Mouse (Mus musculus): ENCODE data around the gene Chmp4b. TPM values are rescaled to one million over a fixed set of nuclear protein-coding genes. Genes with fewer than 3 reads are reported as not detected.

The Chmp4b gene
- polyA plus RNA-seq, 1 experiment from 2014 or later = 22.1 TPM

- Histone ChIP-seq H3K27ac (ENCODE audit: low read length) (no peak overlapping the region), H3K4me2 (ENCODE audit: low read length) (no peak overlapping the region), H3K4me3 (ENCODE audit: low read depth, low read length) (no peak overlapping the region), H3K9ac (ENCODE audit: low read depth, low read length) (no peak overlapping the region), H3K4me1 (ENCODE audit: control insufficient read depth, insufficient read depth, low read length) (peaks cover 2% of the 10 kb centered on the region), H3K9me3 (replicated peaks; ENCODE audit: control insufficient read depth, low read length, poor library complexity, severe bottlenecking) (no peaks in the 10 kb centered on the region), H3K27me3 (ENCODE audit: control insufficient read depth, insufficient read depth, low read depth, low read length) (no peaks in the 10 kb centered on the region), H3K36me3 (ENCODE audit: control insufficient read depth, insufficient read depth, low read length) (no peaks in the 10 kb centered on the region)
- 58% methylated on average over 7 of the region's 7 CpGs for WGBS
- no peak for ATAC-seq
These were observed 83.9 kb downstream of the Chmp4b start for GRCm38 (mm10) chr2:154735416-154735815.

DNA sequence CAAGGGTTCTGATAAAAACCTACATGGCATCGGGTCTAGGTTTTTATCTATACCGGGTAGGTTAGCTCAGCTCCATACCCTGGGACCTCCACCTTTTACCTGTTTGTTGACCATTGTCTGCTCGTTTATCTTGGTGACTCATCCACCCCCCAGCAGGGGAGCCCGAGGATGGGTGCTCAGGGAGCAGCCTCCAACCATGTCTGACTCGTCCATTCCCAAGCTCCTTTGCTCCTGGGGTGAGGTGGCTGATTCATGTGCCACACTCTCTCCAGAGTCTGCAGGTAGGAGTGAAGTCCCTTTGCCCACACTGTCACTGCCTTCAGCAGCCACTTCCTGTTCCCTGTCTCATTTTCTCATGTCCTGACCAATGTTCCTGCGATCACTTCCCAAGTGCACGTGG, 84.5 kb downstream of the Chmp4b start:
- no peak for ATAC-seq
- Histone ChIP-seq H3K27me3 (ENCODE audit: control insufficient read depth, insufficient read depth, low read depth, low read length) (no peaks in the 10 kb centered on the region), H3K9me3 (replicated peaks; ENCODE audit: control insufficient read depth, low read length, poor library complexity, severe bottlenecking) (no peaks in the 10 kb centered on the region), H3K27ac (ENCODE audit: low read length) (no peak overlapping the region), H3K4me2 (ENCODE audit: low read length) (no peak overlapping the region), H3K4me3 (ENCODE audit: low read depth, low read length) (no peak overlapping the region), H3K9ac (ENCODE audit: low read depth, low read length) (no peak overlapping the region), H3K4me1 (ENCODE audit: control insufficient read depth, insufficient read depth, low read length) (peaks cover 2% of the 10 kb centered on the region), H3K36me3 (ENCODE audit: control insufficient read depth, insufficient read depth, low read length) (no peaks in the 10 kb centered on the region)
- 88% methylated on average over 7 of the region's 7 CpGs for WGBS

DNA sequence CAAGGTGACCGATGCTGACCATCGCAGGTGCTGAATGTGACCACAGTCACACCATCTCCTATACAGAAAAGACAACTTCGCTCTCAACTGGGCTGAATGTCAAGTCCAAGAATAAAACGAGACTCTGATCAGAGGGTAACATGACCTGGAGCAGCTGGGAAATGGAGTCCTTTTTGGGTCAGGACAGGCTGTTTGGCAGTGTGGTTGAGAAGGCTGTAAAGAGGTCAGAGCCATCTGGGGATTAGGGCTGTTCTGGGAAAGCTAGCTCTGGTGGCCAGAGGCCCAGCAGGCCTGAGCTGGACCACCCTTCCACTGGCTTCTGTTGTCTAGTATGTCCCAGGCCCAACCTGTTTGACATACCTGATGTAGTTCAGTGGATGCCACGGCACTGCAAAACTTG, 87.1 kb downstream of the Chmp4b start:
- Histone ChIP-seq H3K9ac (ENCODE audit: low read depth, low read length) (no peak overlapping the region), H3K4me1 (ENCODE audit: control insufficient read depth, insufficient read depth, low read length) (no peaks in the 10 kb centered on the region), H3K4me3 (ENCODE audit: low read depth, low read length) (no peak overlapping the region), H3K27ac (ENCODE audit: low read length) (no peak overlapping the region), H3K27me3 (ENCODE audit: control insufficient read depth, insufficient read depth, low read depth, low read length) (no peaks in the 10 kb centered on the region), H3K36me3 (ENCODE audit: control insufficient read depth, insufficient read depth, low read length) (no peaks in the 10 kb centered on the region), H3K4me2 (ENCODE audit: low read length) (no peak overlapping the region), H3K9me3 (replicated peaks; ENCODE audit: control insufficient read depth, low read length, poor library complexity, severe bottlenecking) (no peaks in the 10 kb centered on the region)
- no peak for ATAC-seq
- WGBS = 93% methylated on average over 5 of the region's 5 CpGs

DNA sequence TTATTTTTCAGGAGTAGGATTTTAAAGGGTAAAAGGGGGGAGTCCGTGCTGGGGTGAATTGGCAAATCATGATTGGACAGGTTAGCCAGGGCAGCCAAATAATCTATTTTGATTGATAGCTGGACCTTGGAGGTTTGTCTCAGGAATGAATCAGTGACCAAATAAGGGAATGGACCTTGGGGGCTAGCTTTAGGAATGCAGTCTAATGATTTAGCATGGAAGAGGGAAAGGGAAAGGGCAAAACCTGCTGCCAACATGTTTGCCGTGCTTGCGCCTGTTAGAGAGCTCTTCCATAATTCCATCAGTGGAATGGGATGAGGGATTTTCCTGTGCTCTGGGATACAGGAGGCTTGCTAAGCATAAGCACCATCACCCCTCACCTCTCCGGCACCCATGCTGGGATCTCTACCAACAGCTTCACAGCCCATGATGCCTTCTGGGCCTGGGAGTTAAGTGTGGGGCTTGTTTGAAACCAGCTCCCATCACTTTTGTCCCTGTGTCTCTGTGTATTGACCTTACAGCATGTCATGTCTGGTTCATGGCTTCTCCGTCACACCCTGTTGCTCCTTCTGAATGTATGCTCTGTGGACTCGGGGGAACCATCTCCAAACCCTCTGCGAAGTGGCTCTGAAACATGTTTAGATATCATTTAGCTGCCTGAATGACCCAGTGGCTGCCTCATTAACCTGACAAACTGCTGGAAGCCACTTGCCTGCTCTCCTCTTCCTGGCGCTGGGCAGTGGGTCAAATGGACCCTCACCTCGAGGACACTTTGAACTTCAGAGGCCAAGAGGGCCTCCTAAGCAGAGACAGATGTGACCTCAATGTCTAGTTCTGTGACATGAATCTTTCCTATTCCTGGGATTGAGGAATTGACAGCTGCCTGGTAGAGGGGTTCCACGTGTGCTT, 91.7 kb downstream of the Chmp4b start:
- WGBS = 76% methylated on average over 10 of the region's 10 CpGs

GRCm38 (mm10) chr2:154743915-154744314, 92.4 kb downstream of the Chmp4b start:
- Histone ChIP-seq H3K27me3 (ENCODE audit: control insufficient read depth, insufficient read depth, low read depth, low read length) (no peaks in the 10 kb centered on the region), H3K27ac (ENCODE audit: low read length) (no peak overlapping the region), H3K4me1 (ENCODE audit: control insufficient read depth, insufficient read depth, low read length) (no peaks in the 10 kb centered on the region; the same call in 1 of the 2 replicates), H3K4me2 (ENCODE audit: low read length) (no peak overlapping the region), H3K9me3 (replicated peaks; ENCODE audit: control insufficient read depth, low read length, poor library complexity, severe bottlenecking) (no peaks in the 10 kb centered on the region), H3K36me3 (ENCODE audit: control insufficient read depth, insufficient read depth, low read length) (no peaks in the 10 kb centered on the region), H3K9ac (ENCODE audit: low read depth, low read length) (no peak overlapping the region), H3K4me3 (ENCODE audit: low read depth, low read length) (no peak overlapping the region)
- ATAC-seq = no peak
- 81% methylated on average over 4 of the region's 4 CpGs for WGBS

More for the DNA sequence above, 91.7 kb downstream of the Chmp4b start:
- Histone ChIP-seq H3K36me3 (ENCODE audit: control insufficient read depth, insufficient read depth, low read length) (no peaks in the 10 kb centered on the region), H3K27me3 (ENCODE audit: control insufficient read depth, insufficient read depth, low read depth, low read length) (no peaks in the 10 kb centered on the region), H3K9me3 (replicated peaks; ENCODE audit: control insufficient read depth, low read length, poor library complexity, severe bottlenecking) (no peaks in the 10 kb centered on the region), H3K27ac (ENCODE audit: low read length) (no peak overlapping the region), H3K9ac (ENCODE audit: low read depth, low read length) (no peak overlapping the region), H3K4me2 (ENCODE audit: low read length) (no peak overlapping the region), H3K4me3 (ENCODE audit: low read depth, low read length) (no peak overlapping the region), H3K4me1 (ENCODE audit: control insufficient read depth, insufficient read depth, low read length) (no peaks in the 10 kb centered on the region)
- ATAC-seq = no peak

Other genes with a start within 250 kb of the Chmp4b start
- 9.2 and 12.3 TPM in 2 replicates for gene Snta1, start 243.6 kb upstream of the Chmp4b start, polyA plus RNA-seq (2015; fragmentation: Nextera tagmentation; extraction: Ambion mirVana)
- 50.2 and 53.1 TPM in 2 replicates for gene Cbfa2t2, start 215.2 kb upstream of the Chmp4b start, polyA plus RNA-seq (2015; fragmentation: Nextera tagmentation; extraction: Ambion mirVana)
- gene 1700003F12Rik, start 104.6 kb upstream of the Chmp4b start, polyA plus RNA-seq (2015; fragmentation: Nextera tagmentation; extraction: Ambion mirVana) = 1.9 and 2.3 TPM in 2 replicates
- gene Actl10, start 99.9 kb upstream of the Chmp4b start, polyA plus RNA-seq (2015; fragmentation: Nextera tagmentation; extraction: Ambion mirVana) = 0.19 and 0.44 TPM in 2 replicates
- 18.5 and 19.9 TPM in 2 replicates for gene Necab3, start 92.8 kb upstream of the Chmp4b start, polyA plus RNA-seq (2015; fragmentation: Nextera tagmentation; extraction: Ambion mirVana)
- gene E2f1, start 81.8 kb upstream of the Chmp4b start, polyA plus RNA-seq (2015; fragmentation: Nextera tagmentation; extraction: Ambion mirVana) = 3.2 and 4.2 TPM in 2 replicates
- gene Pxmp4, start 48.0 kb upstream of the Chmp4b start, polyA plus RNA-seq (2015; fragmentation: Nextera tagmentation; extraction: Ambion mirVana) = 14.1 and 15.9 TPM in 2 replicates
- gene Zfp341, start 38.4 kb upstream of the Chmp4b start, polyA plus RNA-seq (2015; fragmentation: Nextera tagmentation; extraction: Ambion mirVana) = 2.3 TPM in 2 replicates
- 0.41 and 0.63 TPM in 2 replicates for gene 4930519P11Rik, start 38.3 kb upstream of the Chmp4b start, polyA plus RNA-seq (2015; fragmentation: Nextera tagmentation; extraction: Ambion mirVana)
- gene Gm14214, start 118.3 kb downstream of the Chmp4b start, polyA plus RNA-seq (2015; fragmentation: Nextera tagmentation; extraction: Ambion mirVana) = not detected in 2 replicates
- gene Raly, start 139.4 kb downstream of the Chmp4b start, polyA plus RNA-seq (2015; fragmentation: Nextera tagmentation; extraction: Ambion mirVana) = 24.0 and 27.3 TPM in 2 replicates
- 0.54 and 1.5 TPM in 2 replicates for gene a, start 139.7 kb downstream of the Chmp4b start, polyA plus RNA-seq (2015; fragmentation: Nextera tagmentation; extraction: Ambion mirVana)
- gene Eif2s2, start 241.2 kb downstream of the Chmp4b start, polyA plus RNA-seq (2015; fragmentation: Nextera tagmentation; extraction: Ambion mirVana) = 69.3 and 72.3 TPM in 2 replicates

Data from midbrain, embryonic 16.5 days (tissue).